Mouse (Mus musculus): Measurements from ENCODE around the gene Tbc1d10b.
"Not testable (repeated sequence)": the region's sequence is repeated elsewhere in the genome, so short reads cannot be mapped to it uniquely, and the experiment has no call there.

The Tbc1d10b gene

GRCm38 (mm10) chr7:127207374-127208294 is 634 bp downstream of the Tbc1d10b start:
- DNase-seq (ENCODE audit: low spot score in 2 of 2) = no peak

- DNase-seq (ENCODE audit: low spot score in 2 of 2) = no peak
Observed at GRCm38 (mm10) chr7:127206606-127207005, 1.7 kb downstream of the Tbc1d10b start.

GRCm38 (mm10) chr7:127196484-127196883 is 11.8 kb downstream of the Tbc1d10b start:
- DNase-seq (ENCODE audit: low spot score in 2 of 2) = no peak

GRCm38 (mm10) chr7:127195544-127196295 is 12.5 kb downstream of the Tbc1d10b start, which contains the start of gene Cd2bp2:
Cd2bp2 (minus strand) TSS chr7:127196050.
- peak; percentile 95 to 98 for DNase-seq (ENCODE audit: low spot score in 2 of 2)

GRCm38 (mm10) chr7:127194633-127195029 is 13.6 kb downstream of the Tbc1d10b start:
- no peak for DNase-seq (ENCODE audit: low spot score in 2 of 2)

- no peak for DNase-seq (ENCODE audit: low spot score in 2 of 2)
Observed at GRCm38 (mm10) chr7:127194011-127194632, 14.1 kb downstream of the Tbc1d10b start.

- DNase-seq (ENCODE audit: low spot score in 2 of 2) = no peak
Observed at GRCm38 (mm10) chr7:127192989-127193388, 15.3 kb downstream of the Tbc1d10b start.

GRCm38 (mm10) chr7:127190672-127191071 is 17.6 kb downstream of the Tbc1d10b start:
- no peak for DNase-seq (ENCODE audit: low spot score in 2 of 2)

- DNase-seq (ENCODE audit: low spot score in 2 of 2) = no peak
Observed at GRCm38 (mm10) chr7:127188305-127189276, 19.7 kb downstream of the Tbc1d10b start.

GRCm38 (mm10) chr7:127187351-127187750 is 20.9 kb downstream of the Tbc1d10b start:
- no peak for DNase-seq (ENCODE audit: low spot score in 2 of 2)

- no peak for DNase-seq (ENCODE audit: low spot score in 2 of 2)
Observed at GRCm38 (mm10) chr7:127185601-127186000, 22.7 kb downstream of the Tbc1d10b start.

- DNase-seq (ENCODE audit: low spot score in 2 of 2) = no peak
Observed at GRCm38 (mm10) chr7:127184720-127185119, 23.5 kb downstream of the Tbc1d10b start.

GRCm38 (mm10) chr7:127183828-127184227 is 24.4 kb downstream of the Tbc1d10b start:
- no peak for DNase-seq (ENCODE audit: low spot score in 2 of 2)

- no peak for DNase-seq (ENCODE audit: low spot score in 2 of 2)
Observed at GRCm38 (mm10) chr7:127183345-127183744, 24.9 kb downstream of the Tbc1d10b start.

- DNase-seq (ENCODE audit: low spot score in 2 of 2) = not testable (repeated sequence)
Observed at GRCm38 (mm10) chr7:127181724-127182123, 26.5 kb downstream of the Tbc1d10b start.

- DNase-seq (ENCODE audit: low spot score in 2 of 2) = no peak
Observed at GRCm38 (mm10) chr7:127180783-127181182, 27.5 kb downstream of the Tbc1d10b start.

GRCm38 (mm10) chr7:127176937-127177336 is 31.3 kb downstream of the Tbc1d10b start:
- no peak for DNase-seq (ENCODE audit: low spot score in 2 of 2)

- no peak for DNase-seq (ENCODE audit: low spot score in 2 of 2)
Observed at GRCm38 (mm10) chr7:127166501-127166900, 41.8 kb downstream of the Tbc1d10b start.

- DNase-seq (ENCODE audit: low spot score in 2 of 2) = no peak
Observed at GRCm38 (mm10) chr7:127165607-127166493, 42.4 kb downstream of the Tbc1d10b start.

GRCm38 (mm10) chr7:127164002-127164401 is 44.3 kb downstream of the Tbc1d10b start:
- DNase-seq (ENCODE audit: low spot score in 2 of 2) = no peak

Measured in right cerebral cortex, postnatal 36 days (tissue).